Mouse (Mus musculus): ENCODE measurements around the gene Rapgef3. TPM values are rescaled to one million over a fixed set of nuclear protein-coding genes. Genes with fewer than 3 reads are reported as not detected.

Gene Rapgef3
- total and polyA plus RNA-seq, 3 experiments, result 6.6 to 7.4 TPM; not detected in 1

DNA sequence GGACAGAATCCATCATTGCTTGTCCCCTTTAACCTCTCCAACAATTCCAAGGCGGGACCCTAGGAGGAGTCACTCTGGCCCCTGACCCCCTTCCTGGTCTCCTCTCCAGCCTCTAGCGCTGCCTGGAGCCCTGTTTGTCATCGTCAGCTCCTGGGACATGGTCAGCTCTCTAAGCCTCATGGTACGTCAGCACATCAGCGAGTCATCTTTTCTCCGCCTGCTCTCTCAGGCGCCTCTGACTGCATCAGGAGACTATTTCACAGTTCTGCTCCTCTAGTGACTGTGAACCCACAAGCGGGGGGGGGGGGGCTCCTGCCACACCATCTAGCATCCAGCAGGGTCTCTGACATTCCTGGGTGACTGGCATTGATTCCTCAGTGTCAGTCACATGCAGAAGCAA lies 12.4 kb downstream of the Rapgef3 start:
- H3K27me3 ChIP-seq (ENCODE audit: control insufficient read depth in 1 of 2, insufficient read depth in 2 of 2, low read length in 2 of 2), result peaks cover 2 to 7% of the 10 kb centered on the region in 2 experiments; a peak in 3 of 4 replicates
- no peaks in the 10 kb centered on the region for H3K79me2 ChIP-seq (ENCODE audit: control insufficient read depth, insufficient read depth, low read length, poor library complexity)
- H3K27ac ChIP-seq (ENCODE audit: control insufficient read depth, low read depth, low read length), result no peak overlapping the region
- no peaks in the 10 kb centered on the region for H3K9me3 ChIP-seq (replicated peaks; ENCODE audit: insufficient read depth, low read length)
- no peak for TF ChIP-seq MAZ (IDR thresholded peaks at IDR 0.05; ENCODE audit: low read depth, low read length)
- no peak overlapping the region for H3K9ac ChIP-seq (ENCODE audit: control insufficient read depth, low read depth, low read length, poor library complexity, severe bottlenecking)
- DNase-seq (ENCODE audit: low read depth, low spot score), result no peak
- peaks cover 0 to 7% of the 10 kb centered on the region in 2 experiments; a peak in 3 of 4 replicates for H3K4me1 ChIP-seq (ENCODE audit: control insufficient read depth in 1 of 2, insufficient read depth in 2 of 2, low read length in 2 of 2)
- H3K36me3 ChIP-seq (ENCODE audit: control insufficient read depth in 1 of 2, insufficient read depth in 2 of 2, low read length in 2 of 2), result peaks cover 0 to 4% of the 10 kb centered on the region in 2 experiments; a peak in 2 of 4 replicates
- H3K4me3 ChIP-seq (ENCODE audit: control insufficient read depth in 1 of 2, insufficient read depth in 1 of 2, low read depth in 2 of 2, low read length in 2 of 2), result no peak overlapping the region

DNA sequence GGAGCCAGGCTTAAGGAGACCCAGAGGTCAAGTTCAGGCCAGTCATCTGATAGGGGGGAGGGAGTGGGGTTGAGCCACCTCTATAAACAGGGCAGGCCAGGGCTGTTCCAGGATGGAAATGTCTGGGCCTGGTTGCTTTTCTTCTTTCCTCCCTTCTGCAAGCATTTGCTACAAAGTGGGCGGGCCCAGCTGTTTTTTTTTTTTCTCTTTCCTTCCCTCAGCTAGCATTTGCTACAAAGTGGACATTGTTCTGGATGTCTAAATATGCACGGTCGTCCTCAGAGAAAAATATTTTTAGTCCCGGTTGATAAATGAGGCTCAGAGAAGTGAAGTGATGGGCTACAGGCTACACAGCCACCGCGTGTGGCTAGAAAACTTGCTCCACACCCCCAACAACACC lies 13.3 kb downstream of the Rapgef3 start:
- Histone ChIP-seq H3K36me3 (ENCODE audit: control insufficient read depth in 1 of 2, insufficient read depth in 2 of 2, low read length in 2 of 2) (peaks cover 0 to 4% of the 10 kb centered on the region in 2 experiments; a peak in 2 of 4 replicates), H3K9ac (ENCODE audit: control insufficient read depth, low read depth, low read length, poor library complexity, severe bottlenecking) (no peak overlapping the region), H3K27ac (ENCODE audit: control insufficient read depth, low read depth, low read length) (no peak overlapping the region), H3K4me1 (ENCODE audit: control insufficient read depth in 1 of 2, insufficient read depth in 2 of 2, low read length in 2 of 2) (peaks cover 0 to 13% of the 10 kb centered on the region in 2 experiments; a peak in 3 of 4 replicates), H3K79me2 (ENCODE audit: control insufficient read depth, insufficient read depth, low read length, poor library complexity) (no peaks in the 10 kb centered on the region), H3K4me3 (ENCODE audit: control insufficient read depth in 1 of 2, insufficient read depth in 1 of 2, low read depth in 2 of 2, low read length in 2 of 2) (no peak overlapping the region), H3K9me3 (replicated peaks; ENCODE audit: insufficient read depth, low read length) (no peaks in the 10 kb centered on the region), H3K27me3 (ENCODE audit: control insufficient read depth in 1 of 2, insufficient read depth in 2 of 2, low read length in 2 of 2) (peaks cover 0 to 1% of the 10 kb centered on the region in 2 experiments; a peak in 2 of 4 replicates)
- DNase-seq (ENCODE audit: low read depth, low spot score), result no peak
- TF ChIP-seq RCOR1 (IDR thresholded peaks at IDR 0.05; ENCODE audit: low read depth, low read length), result no peak
- no peak for TF ChIP-seq CTCF (IDR thresholded peaks at IDR 0.05 in 2 of 3, conservative IDR thresholded peaks at IDR 0.05 in 1 of 3; ENCODE audit: control insufficient read depth in 1 of 3, insufficient read depth in 1 of 3, low read depth in 2 of 3, low read length in 3 of 3, poor library complexity in 1 of 3, severe bottlenecking in 1 of 3)
- no peak for TF ChIP-seq KAT2A (conservative IDR thresholded peaks at IDR 0.05; ENCODE audit: low read depth, low read length)
- TF ChIP-seq SMC3 (IDR thresholded peaks at IDR 0.05; ENCODE audit: low read depth, low read length), result no peak
- no peak for TF ChIP-seq MAX (IDR thresholded peaks at IDR 0.05; ENCODE audit: low read length)
- peak; percentile 71 for TF ChIP-seq ZNF384 (IDR thresholded peaks at IDR 0.05; ENCODE audit: low read depth, low read length)

DNA sequence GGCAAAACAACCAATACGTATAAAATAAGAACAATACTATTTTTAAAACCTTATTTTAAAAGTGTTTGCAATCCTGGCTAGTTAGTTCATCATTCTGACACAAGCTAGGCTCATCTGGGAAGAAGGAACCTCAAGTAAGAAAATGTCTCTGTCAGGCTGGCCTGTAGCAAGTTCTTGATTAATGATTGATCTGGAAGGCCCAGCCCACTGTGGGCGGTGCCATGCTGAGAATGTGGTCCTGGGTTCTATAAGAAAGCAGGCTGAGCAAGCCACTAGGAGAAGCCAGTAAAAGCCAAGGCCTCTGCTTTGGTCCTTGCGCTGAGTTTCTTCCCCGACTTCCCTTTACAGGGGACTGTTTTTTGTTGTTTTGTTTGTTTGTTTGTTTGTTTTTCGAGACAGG lies 15.3 kb downstream of the Rapgef3 start:
- H3K27me3 ChIP-seq (ENCODE audit: control insufficient read depth in 1 of 2, insufficient read depth in 2 of 2, low read length in 2 of 2), result no peaks in the 10 kb centered on the region; a peak in 1 of 4 replicates
- H3K9ac ChIP-seq (ENCODE audit: control insufficient read depth, low read depth, low read length, poor library complexity, severe bottlenecking), result no peak overlapping the region
- no peak for TF ChIP-seq ELF1 (IDR thresholded peaks at IDR 0.05; ENCODE audit: low read depth, low read length)
- no peak for TF ChIP-seq ETS1 (IDR thresholded peaks at IDR 0.05; ENCODE audit: low read depth, low read length)
- no peak for TF ChIP-seq BHLHE40 (IDR thresholded peaks at IDR 0.05; ENCODE audit: borderline replicate concordance, low read depth, low read length)
- TF ChIP-seq POLR2AphosphoS2 (IDR thresholded peaks at IDR 0.05; ENCODE audit: low read length), result no peak
- no peak for TF ChIP-seq USF1 (IDR thresholded peaks at IDR 0.05; ENCODE audit: low read depth, low read length)
- TF ChIP-seq MEF2A (IDR thresholded peaks at IDR 0.05; ENCODE audit: extremely low read depth, insufficient replicate concordance, low read depth, low read length, poor library complexity, severe bottlenecking), result no peak
- no peak for TF ChIP-seq MAFK (IDR thresholded peaks at IDR 0.05; ENCODE audit: borderline replicate concordance, low read depth, low read length)
- no peak for TF ChIP-seq E2F4 (IDR thresholded peaks at IDR 0.05; ENCODE audit: borderline replicate concordance, low read depth, low read length)
- no peak for TF ChIP-seq CHD1 (IDR thresholded peaks at IDR 0.05; ENCODE audit: low read depth, low read length)
- no peak for TF ChIP-seq TBP (IDR thresholded peaks at IDR 0.05; ENCODE audit: low read depth, low read length)
- no peak for TF ChIP-seq KAT2A (conservative IDR thresholded peaks at IDR 0.05; ENCODE audit: low read depth, low read length)
- no peak for TF ChIP-seq USF2 (IDR thresholded peaks at IDR 0.05; ENCODE audit: borderline replicate concordance in 1 of 2, insufficient read depth in 1 of 2, low read depth in 1 of 2, low read length in 2 of 2)
- TF ChIP-seq SIN3A (IDR thresholded peaks at IDR 0.05; ENCODE audit: low read length), result no peak
- no peak for TF ChIP-seq GABPA (IDR thresholded peaks at IDR 0.05; ENCODE audit: low read depth, low read length)
- TF ChIP-seq RAD21 (IDR thresholded peaks at IDR 0.05; ENCODE audit: low read depth, low read length), result no peak
- H3K27ac ChIP-seq (ENCODE audit: control insufficient read depth, low read depth, low read length), result no peak overlapping the region
- H3K36me3 ChIP-seq (ENCODE audit: control insufficient read depth in 1 of 2, insufficient read depth in 2 of 2, low read length in 2 of 2), result peaks cover 0 to 17% of the 10 kb centered on the region in 2 experiments; a peak in 2 of 4 replicates
- no peaks in the 10 kb centered on the region for H3K9me3 ChIP-seq (replicated peaks; ENCODE audit: insufficient read depth, low read length)
- no peaks in the 10 kb centered on the region for H3K79me2 ChIP-seq (ENCODE audit: control insufficient read depth, insufficient read depth, low read length, poor library complexity)
- no peak for DNase-seq (ENCODE audit: low read depth, low spot score)
- no peak overlapping the region for H3K4me3 ChIP-seq (ENCODE audit: control insufficient read depth in 1 of 2, insufficient read depth in 1 of 2, low read depth in 2 of 2, low read length in 2 of 2)
- peaks cover 9 to 31% of the 10 kb centered on the region in 2 experiments for H3K4me1 ChIP-seq (ENCODE audit: control insufficient read depth in 1 of 2, insufficient read depth in 2 of 2, low read length in 2 of 2)

Data from MEL (cell line).